Mouse (Mus musculus): ENCODE measurements around the gene Apom. TPM values are rescaled to one million over a fixed set of nuclear protein-coding genes. Genes with fewer than 3 reads are reported as not detected.
A peak's percentile ranks its signal among the peaks of the same experiment; 100 is the strongest.

Gene Apom
- polyA plus RNA-seq, 1 experiment from 2014 or later, result 0.34 TPM

DNA sequence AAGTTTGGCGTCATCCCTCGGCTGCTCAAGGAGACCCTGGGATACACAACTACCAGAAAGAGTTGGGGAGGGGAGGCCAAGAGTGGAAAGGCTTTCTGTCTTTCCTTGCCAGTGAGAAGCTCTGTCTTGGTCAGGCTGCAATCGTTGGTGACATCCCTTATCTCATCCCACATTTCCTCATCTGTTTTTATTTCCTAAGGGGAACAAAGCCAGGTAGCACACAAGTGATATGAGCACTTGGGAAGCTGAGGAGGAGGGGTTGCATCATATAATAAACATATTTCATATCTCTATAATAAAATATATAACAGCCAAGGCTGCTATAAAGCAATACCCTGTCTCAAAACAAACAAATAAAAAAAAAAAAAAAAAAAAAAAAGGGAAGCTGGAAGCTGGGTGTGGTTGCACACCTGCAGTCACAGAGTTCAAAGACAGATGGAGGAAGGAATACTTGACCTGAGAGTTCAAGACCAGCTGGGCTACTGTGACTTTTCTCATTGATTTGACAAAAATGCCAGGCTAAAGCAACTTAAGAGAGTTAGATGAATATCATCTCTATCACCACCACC is 47.8 kb downstream of the Apom start:
- Histone ChIP-seq H3K9ac (ENCODE audit: low read length) (no peak overlapping the region), H3K4me2 (ENCODE audit: low read length) (no peak overlapping the region), H3K27me3 (ENCODE audit: control insufficient read depth, insufficient read depth, low read length) (0 out of 2 replicates have a peak, but pooled peaks cover 4% of the 10 kb centered on the region), H3K36me3 (ENCODE audit: control insufficient read depth, insufficient read depth, low read length) (no peaks in the 10 kb centered on the region), H3K4me1 (ENCODE audit: control insufficient read depth in 2 of 2, insufficient read depth in 2 of 2, low read length in 2 of 2) (peaks cover 9 to 11% of the 10 kb centered on the region in 2 experiments), H3K9me3 (ENCODE audit: control insufficient read depth, low read length) (no peaks in the 10 kb centered on the region), H3K4me3 (ENCODE audit: control insufficient read depth in 1 of 2, insufficient read depth in 1 of 2, low read depth in 1 of 2, low read length in 2 of 2) (no peak overlapping the region), H3K27ac (replicated peaks in 1 of 2; ENCODE audit: control insufficient read depth in 1 of 2, insufficient read depth in 1 of 2, low read depth in 2 of 2, low read length in 2 of 2) (no peak overlapping the region)
- 62% methylated on average over 3 of the region's 3 CpGs for WGBS
- ATAC-seq (ENCODE audit: insufficient number of reproducible peaks, insufficient read depth, low FRiP score, low read depth), result no peak

DNA sequence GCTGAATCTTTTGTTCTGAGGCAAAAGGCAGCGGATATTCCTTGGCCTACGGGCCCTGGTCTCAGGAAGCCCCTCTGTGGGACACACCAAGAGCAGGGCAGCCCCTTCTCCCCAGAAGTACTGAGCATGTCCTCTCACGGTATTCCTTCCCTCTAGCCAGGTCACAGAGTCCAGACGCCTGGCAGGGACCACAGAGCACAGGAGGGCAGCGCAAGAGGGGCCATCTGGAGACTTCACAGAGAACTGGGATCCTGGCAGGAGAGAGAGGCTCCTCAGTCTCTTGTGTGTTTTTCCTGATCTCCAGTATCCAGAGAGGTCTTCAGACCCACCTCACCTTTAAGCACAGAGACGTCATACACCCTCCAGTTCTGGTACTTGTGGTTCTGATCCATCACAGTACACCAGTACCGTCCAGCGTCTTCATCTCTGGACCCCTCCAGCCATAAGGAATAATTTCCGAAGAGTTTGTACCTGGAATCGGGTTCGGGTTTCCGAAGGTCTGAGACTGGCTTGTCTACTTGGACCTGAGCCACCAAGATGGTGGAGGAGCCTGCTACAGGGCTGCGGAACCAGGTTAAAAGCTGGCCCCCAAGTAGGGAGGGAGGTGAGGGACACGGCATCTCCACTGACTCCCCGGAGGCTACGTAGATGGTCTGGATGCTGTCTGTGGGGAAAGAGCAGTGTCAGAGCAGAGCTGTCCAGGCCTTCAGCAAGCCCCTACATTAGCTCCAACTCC is 48.8 kb downstream of the Apom start:
- WGBS, result 76% methylated on average over 16 of the region's 16 CpGs
- Histone ChIP-seq H3K9me3 (ENCODE audit: control insufficient read depth, low read length) (no peaks in the 10 kb centered on the region), H3K27ac (replicated peaks in 1 of 2; ENCODE audit: control insufficient read depth in 1 of 2, insufficient read depth in 1 of 2, low read depth in 2 of 2, low read length in 2 of 2) (no peak overlapping the region), H3K4me3 (ENCODE audit: control insufficient read depth in 1 of 2, insufficient read depth in 1 of 2, low read depth in 1 of 2, low read length in 2 of 2) (no peak overlapping the region), H3K4me2 (ENCODE audit: low read length) (no peak overlapping the region), H3K36me3 (ENCODE audit: control insufficient read depth, insufficient read depth, low read length) (no peaks in the 10 kb centered on the region), H3K27me3 (ENCODE audit: control insufficient read depth, insufficient read depth, low read length) (0 out of 2 replicates have a peak, but pooled peaks cover 4% of the 10 kb centered on the region), H3K4me1 (ENCODE audit: control insufficient read depth in 2 of 2, insufficient read depth in 2 of 2, low read length in 2 of 2) (peaks cover 9 to 11% of the 10 kb centered on the region in 2 experiments), H3K9ac (ENCODE audit: low read length) (no peak overlapping the region)
- ATAC-seq (ENCODE audit: insufficient number of reproducible peaks, insufficient read depth, low FRiP score, low read depth), result no peak

DNA sequence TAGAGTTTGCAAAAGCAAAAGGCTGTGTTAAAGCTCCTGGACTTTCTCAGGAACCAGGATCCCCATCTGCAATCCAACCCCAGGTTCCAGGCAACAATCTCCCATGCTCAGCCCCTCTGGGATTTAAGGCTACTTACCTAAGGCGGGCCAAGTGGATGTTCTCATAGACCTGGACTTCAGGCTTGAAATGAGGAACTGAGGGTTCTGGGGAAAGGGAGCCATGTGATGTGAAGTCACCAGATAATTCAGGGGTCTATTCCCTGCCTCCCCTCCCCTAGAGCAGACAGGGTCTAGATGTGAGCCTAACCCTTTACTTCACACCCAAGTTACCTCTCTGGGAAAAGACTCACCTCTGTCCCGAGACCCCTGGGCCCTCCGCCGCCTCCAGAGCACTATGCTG is 51.1 kb downstream of the Apom start:
- WGBS, result 87% methylated on average over 4 of the region's 4 CpGs
- no peak overlapping the region for H3K4me2 ChIP-seq (ENCODE audit: low read length)
- H3K9me3 ChIP-seq (ENCODE audit: control insufficient read depth, low read length), result no peaks in the 10 kb centered on the region
- no peak overlapping the region for H3K27ac ChIP-seq (replicated peaks in 1 of 2; ENCODE audit: control insufficient read depth in 1 of 2, insufficient read depth in 1 of 2, low read depth in 2 of 2, low read length in 2 of 2)
- no peak for ATAC-seq (ENCODE audit: insufficient number of reproducible peaks, insufficient read depth, low FRiP score, low read depth)
- H3K9ac ChIP-seq (ENCODE audit: low read length), result peak overlapping the region; percentile 40; the same call in 1 of the 2 replicates
- 0 out of 2 replicates have a peak, but pooled peaks cover 4% of the 10 kb centered on the region for H3K27me3 ChIP-seq (ENCODE audit: control insufficient read depth, insufficient read depth, low read length)
- peaks cover 15 to 20% of the 10 kb centered on the region in 2 experiments for H3K4me1 ChIP-seq (ENCODE audit: control insufficient read depth in 2 of 2, insufficient read depth in 2 of 2, low read length in 2 of 2)
- no peaks in the 10 kb centered on the region for H3K36me3 ChIP-seq (ENCODE audit: control insufficient read depth, insufficient read depth, low read length)
- H3K4me3 ChIP-seq (ENCODE audit: control insufficient read depth in 1 of 2, insufficient read depth in 1 of 2, low read depth in 1 of 2, low read length in 2 of 2), result no peak overlapping the region

DNA sequence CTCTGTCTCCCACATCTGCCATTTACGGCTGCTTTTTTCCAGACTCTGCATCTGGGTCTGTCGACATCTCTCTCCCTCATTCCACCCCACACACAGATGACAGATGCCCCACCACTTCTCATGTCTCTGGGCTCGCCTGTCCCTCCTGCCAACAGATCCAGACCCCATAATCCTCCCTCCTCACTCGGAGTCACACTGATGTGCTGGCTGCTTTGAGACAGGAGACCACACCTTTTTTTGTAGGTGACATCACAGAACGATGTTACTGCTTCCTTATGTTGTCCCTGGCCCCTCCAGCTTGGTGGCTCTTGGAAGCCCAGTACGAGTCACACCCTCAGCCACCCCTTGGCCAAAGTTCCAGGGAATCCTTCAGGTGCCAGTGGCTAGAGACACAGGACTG is 51.6 kb downstream of the Apom start:
- no peaks in the 10 kb centered on the region for H3K9me3 ChIP-seq (ENCODE audit: control insufficient read depth, low read length)
- H3K36me3 ChIP-seq (ENCODE audit: control insufficient read depth, insufficient read depth, low read length), result no peaks in the 10 kb centered on the region
- H3K9ac ChIP-seq (ENCODE audit: low read length), result peak overlapping the region; percentile 40; the same call in 1 of the 2 replicates
- WGBS, result 27% methylated on average over 6 of the region's 6 CpGs
- H3K4me2 ChIP-seq (ENCODE audit: low read length), result peak overlapping the region; percentile 56
- H3K4me3 ChIP-seq (ENCODE audit: control insufficient read depth in 1 of 2, insufficient read depth in 1 of 2, low read depth in 1 of 2, low read length in 2 of 2), result no peak overlapping the region
- H3K27me3 ChIP-seq (ENCODE audit: control insufficient read depth, insufficient read depth, low read length), result 0 out of 2 replicates have a peak, but pooled peaks cover 4% of the 10 kb centered on the region
- 0 out of 4 replicates have a peak overlapping the region, but pooled peaks of 1 of the 2 experiments have one; percentile 1 for H3K27ac ChIP-seq (replicated peaks in 1 of 2; ENCODE audit: control insufficient read depth in 1 of 2, insufficient read depth in 1 of 2, low read depth in 2 of 2, low read length in 2 of 2)
- no peak for ATAC-seq (ENCODE audit: insufficient number of reproducible peaks, insufficient read depth, low FRiP score, low read depth)
- H3K4me1 ChIP-seq (ENCODE audit: control insufficient read depth in 2 of 2, insufficient read depth in 2 of 2, low read length in 2 of 2), result peaks cover 15 to 20% of the 10 kb centered on the region in 2 experiments

DNA sequence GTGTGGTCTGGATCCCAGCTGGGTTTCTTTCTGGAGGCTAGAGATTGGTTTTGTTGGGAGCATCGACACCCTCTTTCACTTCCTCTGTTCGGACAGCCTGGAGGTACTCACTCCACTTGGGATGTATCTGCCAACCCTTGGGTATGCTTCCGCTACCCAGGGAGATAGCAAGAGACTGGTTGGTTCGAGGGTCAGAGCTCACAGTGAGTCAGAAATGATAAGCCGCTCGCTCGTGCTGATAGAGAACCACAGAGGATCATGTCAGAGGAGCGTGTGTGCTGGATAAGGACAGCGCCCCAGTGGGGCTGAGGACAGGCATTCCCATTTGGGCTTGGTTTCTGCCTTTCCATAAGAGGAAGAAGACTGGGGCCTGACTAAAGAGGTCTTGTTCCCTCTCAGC is 52.1 kb downstream of the Apom start:
- peak overlapping the region; percentile 8 to 16; a peak in 2 of 4 replicates for H3K4me3 ChIP-seq (ENCODE audit: control insufficient read depth in 1 of 2, insufficient read depth in 1 of 2, low read depth in 1 of 2, low read length in 2 of 2)
- 2% methylated on average over 9 of the region's 9 CpGs for WGBS
- no peaks in the 10 kb centered on the region for H3K9me3 ChIP-seq (ENCODE audit: control insufficient read depth, low read length)
- H3K9ac ChIP-seq (ENCODE audit: low read length), result peak overlapping the region; percentile 40; the same call in 1 of the 2 replicates
- H3K4me1 ChIP-seq (ENCODE audit: control insufficient read depth in 2 of 2, insufficient read depth in 2 of 2, low read length in 2 of 2), result peaks cover 15 to 20% of the 10 kb centered on the region in 2 experiments
- no peaks in the 10 kb centered on the region for H3K36me3 ChIP-seq (ENCODE audit: control insufficient read depth, insufficient read depth, low read length)
- peak overlapping the region; percentile 56 for H3K4me2 ChIP-seq (ENCODE audit: low read length)
- 0 out of 4 replicates have a peak overlapping the region, but pooled peaks of 1 of the 2 experiments have one; percentile 1 for H3K27ac ChIP-seq (replicated peaks in 1 of 2; ENCODE audit: control insufficient read depth in 1 of 2, insufficient read depth in 1 of 2, low read depth in 2 of 2, low read length in 2 of 2)
- H3K27me3 ChIP-seq (ENCODE audit: control insufficient read depth, insufficient read depth, low read length), result 0 out of 2 replicates have a peak, but pooled peaks cover 4% of the 10 kb centered on the region
- ATAC-seq (ENCODE audit: insufficient number of reproducible peaks, insufficient read depth, low FRiP score, low read depth), result 0 out of 2 replicates have a peak, but pooled peaks have one; percentile 12

Other genes starting within 250 kb of the Apom start
- 1.0 and 1.2 TPM in 2 replicates for gene C2, start 233.8 kb downstream of the Apom start, polyA plus RNA-seq (2014; fragmentation: Nextera tagmentation; extraction: Ambion mirVana)
- gene Ehmt2, start 233.6 kb downstream of the Apom start, polyA plus RNA-seq (2014; fragmentation: Nextera tagmentation; extraction: Ambion mirVana), result 31.4 and 35.2 TPM in 2 replicates
- gene Slc44a4, start 217.6 kb downstream of the Apom start, polyA plus RNA-seq (2014; fragmentation: Nextera tagmentation; extraction: Ambion mirVana), result not detected in 2 replicates
- 13.7 and 14.6 TPM in 2 replicates for gene Neu1, start 200.8 kb downstream of the Apom start, polyA plus RNA-seq (2014; fragmentation: Nextera tagmentation; extraction: Ambion mirVana)
- 0.09 and 0.19 TPM in 2 replicates for gene Hspa1b, start 172.8 kb downstream of the Apom start, polyA plus RNA-seq (2014; fragmentation: Nextera tagmentation; extraction: Ambion mirVana)
- gene Gm20481, start 162.1 kb downstream of the Apom start, polyA plus RNA-seq (2014; fragmentation: Nextera tagmentation; extraction: Ambion mirVana), result 0.55 TPM in 1 of 2 replicates, not detected in the other
- 2.3 and 2.9 TPM in 2 replicates for gene Hspa1a, start 159.9 kb downstream of the Apom start, polyA plus RNA-seq (2014; fragmentation: Nextera tagmentation; extraction: Ambion mirVana)
- gene Hspa1l, start 159.3 kb downstream of the Apom start, polyA plus RNA-seq (2014; fragmentation: Nextera tagmentation; extraction: Ambion mirVana), result 2.2 and 2.7 TPM in 2 replicates
- 132 and 136 TPM in 2 replicates for gene Lsm2, start 150.2 kb downstream of the Apom start, polyA plus RNA-seq (2014; fragmentation: Nextera tagmentation; extraction: Ambion mirVana)
- gene Vars, start 131.1 kb downstream of the Apom start, polyA plus RNA-seq (2014; fragmentation: Nextera tagmentation; extraction: Ambion mirVana), result 41.7 and 42.9 TPM in 2 replicates
- gene Vwa7, start 115.5 kb downstream of the Apom start, polyA plus RNA-seq (2014; fragmentation: Nextera tagmentation; extraction: Ambion mirVana), result 0.28 and 0.42 TPM in 2 replicates
- 1.5 and 2.2 TPM in 2 replicates for gene Sapcd1, start 104.0 kb downstream of the Apom start, polyA plus RNA-seq (2014; fragmentation: Nextera tagmentation; extraction: Ambion mirVana)
- 2.6 and 3.5 TPM in 2 replicates for gene Msh5, start 85.3 kb downstream of the Apom start, polyA plus RNA-seq (2014; fragmentation: Nextera tagmentation; extraction: Ambion mirVana)
- gene Clic1, start 82.1 kb downstream of the Apom start, polyA plus RNA-seq (2014; fragmentation: Nextera tagmentation; extraction: Ambion mirVana), result 108 TPM in 2 replicates
- gene Ddah2, start 73.0 kb downstream of the Apom start, polyA plus RNA-seq (2014; fragmentation: Nextera tagmentation; extraction: Ambion mirVana), result 186 and 222 TPM in 2 replicates
- not detected in 2 replicates for gene Ly6g6c, start 66.7 kb downstream of the Apom start, polyA plus RNA-seq (2014; fragmentation: Nextera tagmentation; extraction: Ambion mirVana)
- gene Mpig6b, start 65.9 kb downstream of the Apom start, polyA plus RNA-seq (2014; fragmentation: Nextera tagmentation; extraction: Ambion mirVana), result 0.54 and 0.73 TPM in 2 replicates
- 0.32 TPM in 1 of 2 replicates, not detected in the other for gene Ly6g6e, start 55.1 kb downstream of the Apom start, polyA plus RNA-seq (2014; fragmentation: Nextera tagmentation; extraction: Ambion mirVana)
- gene Ly6g6d, start 54.0 kb downstream of the Apom start, polyA plus RNA-seq (2014; fragmentation: Nextera tagmentation; extraction: Ambion mirVana), result 1.9 and 2.6 TPM in 2 replicates
- gene Ly6g6f, start 46.4 kb downstream of the Apom start, polyA plus RNA-seq (2014; fragmentation: Nextera tagmentation; extraction: Ambion mirVana), result not detected in 2 replicates
- gene Abhd16a, start 42.8 kb downstream of the Apom start, polyA plus RNA-seq (2014; fragmentation: Nextera tagmentation; extraction: Ambion mirVana), result 61.9 and 64.5 TPM in 2 replicates
- gene Ly6g5c, start 23.8 kb downstream of the Apom start, polyA plus RNA-seq (2014; fragmentation: Nextera tagmentation; extraction: Ambion mirVana), result 0.59 TPM in 1 of 2 replicates, not detected in the other
- 0.28 TPM in 1 of 2 replicates, not detected in the other for gene Ly6g5b, start 16.6 kb downstream of the Apom start, polyA plus RNA-seq (2014; fragmentation: Nextera tagmentation; extraction: Ambion mirVana)
- 10.0 and 11.4 TPM in 2 replicates for gene Gpank1, start 10.6 kb downstream of the Apom start, polyA plus RNA-seq (2014; fragmentation: Nextera tagmentation; extraction: Ambion mirVana)
- 219 and 234 TPM in 2 replicates for gene Csnk2b, start 10.0 kb downstream of the Apom start, polyA plus RNA-seq (2014; fragmentation: Nextera tagmentation; extraction: Ambion mirVana)
- gene D17H6S53E, start 5.7 kb downstream of the Apom start, polyA plus RNA-seq (2014; fragmentation: Nextera tagmentation; extraction: Ambion mirVana), result 8.7 and 10.1 TPM in 2 replicates
- gene Bag6, start 3.1 kb upstream of the Apom start, polyA plus RNA-seq (2014; fragmentation: Nextera tagmentation; extraction: Ambion mirVana), result 63.3 and 68.6 TPM in 2 replicates
- 81.9 and 138 TPM in 2 replicates for gene Prrc2a, start 32.8 kb upstream of the Apom start, polyA plus RNA-seq (2014; fragmentation: Nextera tagmentation; extraction: Ambion mirVana)
- gene Aif1, start 44.0 kb upstream of the Apom start, polyA plus RNA-seq (2014; fragmentation: Nextera tagmentation; extraction: Ambion mirVana), result 7.4 and 9.4 TPM in 2 replicates
- gene Lst1, start 56.4 kb upstream of the Apom start, polyA plus RNA-seq (2014; fragmentation: Nextera tagmentation; extraction: Ambion mirVana), result 9.5 and 11.2 TPM in 2 replicates
- 0.40 and 0.61 TPM in 2 replicates for gene Ltb, start 62.4 kb upstream of the Apom start, polyA plus RNA-seq (2014; fragmentation: Nextera tagmentation; extraction: Ambion mirVana)
- gene Tnf, start 70.0 kb upstream of the Apom start, polyA plus RNA-seq (2014; fragmentation: Nextera tagmentation; extraction: Ambion mirVana), result not detected in 2 replicates
- not detected in 2 replicates for gene Lta, start 73.3 kb upstream of the Apom start, polyA plus RNA-seq (2014; fragmentation: Nextera tagmentation; extraction: Ambion mirVana)
- gene Gm16181, start 88.8 kb upstream of the Apom start, polyA plus RNA-seq (2014; fragmentation: Nextera tagmentation; extraction: Ambion mirVana), result 0.69 TPM in 1 of 2 replicates, not detected in the other
- gene Atp6v1g2, start 101.6 kb upstream of the Apom start, polyA plus RNA-seq (2014; fragmentation: Nextera tagmentation; extraction: Ambion mirVana), result 10.7 and 14.3 TPM in 2 replicates
- 3.1 and 4.2 TPM in 2 replicates for gene Nfkbil1, start 103.7 kb upstream of the Apom start, polyA plus RNA-seq (2014; fragmentation: Nextera tagmentation; extraction: Ambion mirVana)
- 237 and 246 TPM in 2 replicates for gene Ddx39b, start 109.7 kb upstream of the Apom start, polyA plus RNA-seq (2014; fragmentation: Nextera tagmentation; extraction: Ambion mirVana)
- 52.4 and 59.8 TPM in 2 replicates for gene H2-D1, start 130.7 kb upstream of the Apom start, polyA plus RNA-seq (2014; fragmentation: Nextera tagmentation; extraction: Ambion mirVana)
- 0.08 TPM in 1 of 2 replicates, not detected in the other for gene H2-Q1, start 188.4 kb upstream of the Apom start, polyA plus RNA-seq (2014; fragmentation: Nextera tagmentation; extraction: Ambion mirVana)
- 1.4 and 1.6 TPM in 2 replicates for gene H2-Q2, start 210.2 kb upstream of the Apom start, polyA plus RNA-seq (2014; fragmentation: Nextera tagmentation; extraction: Ambion mirVana)
- gene H2-Q4, start 247.6 kb upstream of the Apom start, polyA plus RNA-seq (2014; fragmentation: Nextera tagmentation; extraction: Ambion mirVana), result 1.7 and 2.1 TPM in 2 replicates

Measured in heart, embryonic 14.5 days (tissue).